Mouse (Mus musculus): Measurements from ENCODE around the gene Lif.

Lif gene

GRCm38 (mm10) chr11:4299191-4299590 lies 41.8 kb downstream of the Lif start:
- peak; percentile 37 for DNase-seq

GRCm38 (mm10) chr11:4299735-4300474 lies 42.5 kb downstream of the Lif start:
- peak; percentile 52 for DNase-seq

- DNase-seq = no peak
Observed at GRCm38 (mm10) chr11:4300683-4301082, 43.3 kb downstream of the Lif start.

- DNase-seq = no peak
Observed at GRCm38 (mm10) chr11:4302363-4302913, 45.1 kb downstream of the Lif start.

GRCm38 (mm10) chr11:4303033-4303432 lies 45.7 kb downstream of the Lif start:
- no peak for DNase-seq

DNA sequence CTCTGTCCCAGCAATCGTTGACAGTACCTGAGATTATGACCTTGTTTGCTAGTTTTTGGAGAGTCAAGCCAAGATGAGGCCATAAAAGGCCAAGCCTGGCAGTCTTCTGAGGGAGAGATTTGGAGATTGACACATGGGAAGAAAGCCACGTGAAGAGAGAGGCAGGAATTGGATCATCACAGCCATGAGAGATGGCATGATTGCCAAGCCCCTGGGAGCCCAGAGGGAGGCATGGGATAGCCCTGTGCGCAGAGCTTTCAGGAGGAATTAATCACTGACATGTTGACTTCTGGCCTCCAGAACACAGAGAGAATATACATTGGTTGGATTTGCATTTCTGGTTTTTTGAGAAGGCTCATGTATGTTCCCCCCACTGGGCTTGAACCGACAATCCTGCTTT lies 46.8 kb downstream of the Lif start:
- DNase-seq = no peak

GRCm38 (mm10) chr11:4305090-4305489 lies 47.7 kb downstream of the Lif start:
- DNase-seq = no peak

DNA sequence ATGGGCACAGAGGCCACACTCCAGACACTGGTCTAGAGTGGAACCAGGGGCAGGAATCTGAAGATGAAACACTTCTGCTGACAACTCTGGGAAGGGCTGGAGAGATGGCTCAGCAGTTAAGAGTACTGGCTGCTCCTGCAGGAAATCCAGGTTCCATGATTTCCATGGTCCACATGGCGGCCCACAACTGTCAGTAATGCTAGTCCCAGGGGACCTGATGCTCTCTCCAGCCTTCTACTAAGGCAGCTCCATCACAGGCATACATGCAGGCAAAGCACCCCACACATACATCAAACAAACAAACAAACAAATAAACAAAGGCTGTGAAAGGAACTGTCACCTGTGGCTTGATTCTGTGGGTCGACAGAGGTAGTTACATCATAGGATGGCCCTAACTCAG lies 48.7 kb downstream of the Lif start:
- DNase-seq = no peak

DNA sequence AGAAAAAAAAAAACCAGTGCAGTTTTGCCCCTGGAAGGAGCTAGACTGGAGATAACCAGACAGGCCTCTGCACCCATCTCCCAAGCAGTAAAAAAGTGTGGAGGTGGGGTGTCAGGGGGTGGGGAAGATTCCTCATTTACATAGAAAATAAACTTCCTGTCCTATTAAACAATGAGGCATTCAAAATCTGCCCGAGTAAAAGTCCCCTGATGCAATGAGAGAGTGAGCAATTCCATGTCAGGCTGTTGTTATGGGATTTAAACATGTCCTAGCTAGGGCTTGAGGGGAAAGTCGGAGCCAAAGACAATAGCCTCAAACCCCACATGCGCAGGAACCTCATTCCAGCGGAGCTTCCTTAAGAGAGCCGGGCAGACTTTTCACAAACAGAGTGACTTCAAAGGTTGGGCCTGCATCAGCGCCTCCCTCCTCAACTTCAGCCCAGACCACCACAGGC lies 50.7 kb downstream of the Lif start:
- DNase-seq = peak; percentile 45

- DNase-seq = peak; percentile 81
Observed at GRCm38 (mm10) chr11:4308514-4309450, 51.4 kb downstream of the Lif start.

DNA sequence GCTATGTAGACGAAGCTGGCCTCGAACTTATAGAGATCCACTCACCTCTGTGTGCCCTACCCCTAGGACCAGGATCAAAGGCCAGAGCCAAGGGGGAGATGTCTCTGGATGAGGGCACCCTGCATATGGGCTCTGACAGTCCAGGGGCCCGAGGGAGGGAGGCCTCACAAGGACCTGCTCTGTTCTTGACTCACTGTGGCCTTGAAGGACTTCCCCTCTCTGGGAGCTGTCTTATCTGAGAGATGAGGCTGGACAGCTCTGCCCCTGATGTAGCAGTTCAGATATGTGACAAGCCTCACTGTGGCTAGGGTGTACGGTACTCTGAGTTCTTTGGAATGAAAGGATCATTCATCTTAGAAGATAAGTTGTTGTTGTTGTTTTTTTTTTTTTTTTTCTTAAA lies 52.3 kb downstream of the Lif start:
- DNase-seq = no peak

- no peak for DNase-seq
Observed at GRCm38 (mm10) chr11:4310324-4310723, 53.0 kb downstream of the Lif start.

- DNase-seq = no peak
Observed at GRCm38 (mm10) chr11:4312180-4312579, 54.8 kb downstream of the Lif start.

DNA sequence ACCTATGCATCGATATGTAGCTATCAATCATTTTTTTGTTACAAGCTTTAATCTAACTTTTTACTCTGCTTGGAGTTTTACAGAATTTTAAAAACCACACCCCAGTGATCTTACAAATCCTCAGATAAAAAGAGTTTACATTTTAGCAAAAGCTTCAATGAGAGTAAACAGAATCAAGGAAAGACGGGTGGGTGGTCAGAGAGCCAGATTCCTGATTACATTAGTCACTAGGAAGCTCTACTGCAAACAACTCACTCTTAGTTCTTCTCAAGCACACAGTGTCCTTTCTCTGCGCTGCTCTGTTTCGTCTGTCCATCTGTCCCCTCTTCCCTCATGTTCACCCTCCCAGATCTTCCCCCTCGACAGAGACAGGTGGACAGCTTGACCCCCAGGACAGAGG lies 59.9 kb downstream of the Lif start:
- no peak for DNase-seq

- DNase-seq = peak; percentile 47
Observed at GRCm38 (mm10) chr11:4318011-4318410, 60.7 kb downstream of the Lif start.

GRCm38 (mm10) chr11:4319212-4319955 lies 62.0 kb downstream of the Lif start:
- DNase-seq = no peak

GRCm38 (mm10) chr11:4320876-4321275 lies 63.5 kb downstream of the Lif start:
- DNase-seq = no peak

Measured in lung, postnatal 36 days (tissue).